Mouse (Mus musculus): ENCODE measurements at regions not wholly inside any gene's neighbourhood (a gene's known extent, or its start where the extent isn't known, plus 50 kb on each side); places are given as distances from the start of the nearest gene placed in this dataset.

DNA sequence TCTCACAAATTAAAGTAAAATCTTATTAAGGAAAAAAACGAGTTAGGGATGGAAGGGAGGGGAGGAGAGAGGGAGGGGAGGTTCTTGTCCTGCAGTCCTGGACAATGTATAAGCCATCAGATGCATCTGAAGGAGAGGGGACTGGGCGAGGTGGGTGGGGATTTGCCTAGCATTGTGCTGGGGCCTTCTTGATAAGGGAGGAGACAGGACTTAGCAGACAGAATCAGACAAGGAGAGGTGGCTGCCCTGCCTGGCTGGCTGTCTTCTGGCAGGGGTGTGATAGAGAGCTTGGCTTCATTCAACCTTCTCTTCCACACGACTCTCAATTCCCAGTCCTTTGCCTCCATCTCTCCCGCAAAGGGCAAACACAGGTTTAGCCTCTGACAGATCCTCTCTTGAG lies 318.9 kb downstream of the Gm49356 start:
- DNase-seq (ENCODE audit: low spot score in 2 of 2), result no peak

DNA sequence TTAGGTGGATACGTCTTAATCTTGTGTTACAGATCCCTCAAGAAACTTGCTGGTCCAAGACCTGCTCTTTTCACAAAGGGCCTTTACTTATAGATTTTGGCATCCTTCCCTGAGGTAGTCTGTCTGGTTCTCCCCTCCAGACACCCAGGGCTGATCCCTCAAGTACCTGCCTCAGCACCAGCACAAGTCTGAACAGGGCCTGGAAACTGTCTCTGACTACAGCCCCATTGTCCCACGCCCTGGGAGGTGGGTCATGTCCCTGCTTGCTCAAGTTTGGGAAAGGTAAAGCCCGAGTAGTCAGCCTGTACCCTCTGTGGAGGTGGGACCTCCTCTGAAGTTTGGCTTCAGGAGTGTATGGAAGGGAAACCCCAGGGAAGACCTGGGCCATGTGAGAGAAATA lies 323.3 kb downstream of the Gm49356 start:
- DNase-seq (ENCODE audit: low spot score in 2 of 2), result no peak

DNA sequence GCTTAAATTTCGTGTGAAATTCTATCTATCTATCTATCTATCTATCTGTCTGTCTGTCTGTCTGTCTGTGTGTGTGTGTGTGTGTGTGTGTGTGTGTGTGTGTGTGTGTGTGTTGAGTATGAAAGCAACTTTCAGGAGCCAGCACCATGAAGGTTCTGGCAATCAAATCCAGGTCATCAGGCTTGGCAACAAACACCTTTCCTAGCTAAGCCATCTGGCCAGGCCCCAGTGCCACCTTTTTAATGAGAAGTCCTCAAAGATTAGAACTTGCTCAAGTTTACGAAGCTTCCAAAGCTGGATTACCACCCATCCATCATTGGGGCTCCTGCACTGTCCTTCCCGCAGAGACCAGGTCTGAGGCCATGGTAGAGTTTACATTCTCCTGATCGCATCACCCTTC lies 325.0 kb downstream of the Gm49356 start:
- DNase-seq (ENCODE audit: low spot score in 2 of 2), result no peak

DNA sequence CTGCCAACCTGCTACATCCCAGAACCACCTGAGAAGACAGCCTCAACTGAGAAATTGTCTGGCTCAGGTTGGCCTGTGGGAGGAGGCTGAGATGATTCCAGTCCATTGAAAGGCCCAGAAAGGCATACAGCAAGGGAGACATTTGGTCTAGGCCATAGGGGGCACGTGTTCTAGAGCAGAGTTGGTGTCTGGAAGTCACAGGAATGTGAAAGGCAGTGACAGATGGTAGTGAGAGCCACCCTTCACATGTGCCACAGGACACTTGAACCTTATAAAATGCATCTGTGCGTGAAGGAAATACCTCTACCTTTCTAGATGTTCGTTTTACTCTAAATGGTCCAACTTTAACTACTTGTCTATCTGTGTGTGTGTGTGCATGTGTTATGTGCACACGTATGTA lies 326.1 kb downstream of the Gm49356 start:
- DNase-seq (ENCODE audit: low spot score in 2 of 2), result no peak

DNA sequence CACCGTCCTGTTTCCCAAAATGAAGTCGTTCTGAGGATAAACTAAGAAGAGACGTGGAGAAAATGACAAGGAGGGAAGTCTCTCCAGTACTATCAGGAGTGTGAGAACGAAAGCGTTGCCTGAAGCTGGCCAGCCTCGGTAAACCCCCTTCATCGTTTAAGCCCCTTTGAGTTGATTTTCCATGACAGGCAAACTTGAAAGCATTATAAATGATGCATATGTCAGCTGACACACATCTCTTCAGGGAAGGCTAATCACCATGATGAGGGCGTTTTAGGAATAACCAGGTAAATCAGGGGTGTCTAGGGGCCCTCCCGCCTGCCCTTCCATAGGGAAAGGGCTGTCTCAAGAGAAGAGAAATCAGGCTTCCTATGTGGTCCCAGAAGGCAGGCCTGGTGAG lies 328.4 kb downstream of the Gm49356 start:
- DNase-seq (ENCODE audit: low spot score in 2 of 2), result no peak

DNA sequence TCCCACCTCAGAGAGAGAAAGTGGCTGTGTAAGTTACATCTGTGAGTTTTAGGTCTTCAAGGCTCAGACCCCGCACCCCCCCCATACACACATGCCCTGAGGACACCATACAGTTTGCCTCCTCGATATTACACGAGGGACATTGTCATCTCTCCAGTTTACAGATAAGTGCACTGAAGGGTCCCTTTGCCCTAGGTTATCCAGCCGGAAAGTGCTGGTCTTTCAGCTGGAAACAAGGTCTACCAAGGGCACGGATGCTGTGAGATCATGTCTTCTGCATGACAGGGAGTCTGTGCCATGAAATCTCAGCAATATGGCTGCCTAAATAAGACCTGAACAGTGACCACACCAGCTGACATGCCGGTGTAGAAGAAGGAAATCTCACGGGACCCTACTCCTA lies 329.8 kb downstream of the Gm49356 start:
- DNase-seq (ENCODE audit: low spot score in 2 of 2), result no peak

DNA sequence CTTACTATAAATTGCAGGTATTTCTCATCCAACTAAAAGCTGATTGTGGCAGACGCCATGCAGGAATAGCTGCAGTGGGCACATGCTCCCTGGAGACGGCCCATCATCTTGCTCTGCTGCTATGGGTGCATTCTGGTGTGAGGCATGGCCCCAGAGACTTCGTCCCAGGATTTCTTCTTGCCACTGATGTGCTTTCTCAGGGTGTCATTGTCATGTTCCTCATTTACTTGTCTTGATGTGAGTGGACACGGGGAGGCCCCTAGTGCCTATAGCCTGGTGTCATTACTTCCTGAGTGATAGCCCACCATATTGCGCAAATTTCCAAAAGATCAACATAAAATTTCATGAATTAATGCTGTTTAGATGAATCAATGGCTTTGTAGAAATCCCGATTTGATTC lies 336.5 kb downstream of the Gm49356 start:
- DNase-seq (ENCODE audit: low spot score in 2 of 2), result no peak

DNA sequence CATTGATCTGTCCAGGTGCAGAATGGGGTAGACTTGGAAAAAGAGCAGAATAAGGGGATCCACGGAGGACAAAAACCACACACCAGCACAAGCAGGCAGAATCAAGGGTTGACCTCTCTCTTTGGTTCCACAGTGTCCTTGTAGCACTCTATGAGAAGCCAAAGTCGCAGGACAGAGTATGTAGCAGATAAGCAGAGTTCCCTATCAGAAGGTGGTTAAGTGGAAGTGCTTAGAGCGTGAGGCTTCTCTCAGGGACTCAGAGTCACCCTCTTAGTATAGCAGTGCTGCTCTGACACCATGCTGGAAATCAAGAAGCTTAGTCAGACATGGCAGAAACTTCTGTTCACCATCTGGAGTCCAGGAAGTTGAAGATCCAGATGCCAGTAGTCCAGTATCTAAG lies 338.2 kb downstream of the Gm49356 start:
- no peak for DNase-seq (ENCODE audit: low spot score in 2 of 2)

DNA sequence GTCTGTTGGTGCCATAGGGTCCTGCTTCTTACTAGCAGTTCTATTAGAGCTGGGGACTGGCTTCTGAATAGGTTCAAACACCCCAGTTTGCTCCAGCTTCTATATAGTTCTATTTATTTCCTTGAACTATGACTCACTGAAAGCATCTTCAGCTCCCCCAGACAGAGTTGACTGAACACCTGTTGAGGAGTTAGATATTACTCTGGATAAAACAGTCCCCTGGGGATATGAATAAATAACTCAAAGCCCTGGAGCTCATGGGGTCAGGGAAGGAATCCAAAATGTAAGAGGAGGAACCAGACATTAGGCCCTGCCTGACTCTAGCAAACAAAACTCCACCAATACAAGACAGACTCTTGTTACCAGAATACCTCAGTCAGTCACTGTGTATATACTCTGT lies 341.4 kb downstream of the Gm49356 start:
- DNase-seq (ENCODE audit: low spot score in 2 of 2), result no peak

DNA sequence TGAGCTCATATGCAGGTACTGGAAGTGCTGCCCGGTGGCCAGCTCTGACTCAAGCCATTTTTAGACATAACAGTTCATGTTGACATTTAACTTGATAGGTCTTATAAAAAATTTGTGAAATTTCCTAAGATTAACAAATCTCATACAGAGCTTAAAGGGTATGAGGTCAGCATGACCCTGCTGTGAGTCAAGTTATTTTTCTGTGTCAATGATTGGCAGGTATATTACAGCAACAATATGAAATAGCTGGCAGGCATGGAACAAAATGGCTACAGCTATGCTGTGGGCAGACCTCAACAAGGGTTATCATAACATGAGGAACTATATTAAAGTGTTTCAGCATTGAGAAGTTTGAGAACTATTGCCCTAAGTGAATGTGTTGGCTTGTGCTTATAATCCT lies 342.6 kb downstream of the Gm49356 start:
- no peak for DNase-seq (ENCODE audit: low spot score in 2 of 2)

DNA sequence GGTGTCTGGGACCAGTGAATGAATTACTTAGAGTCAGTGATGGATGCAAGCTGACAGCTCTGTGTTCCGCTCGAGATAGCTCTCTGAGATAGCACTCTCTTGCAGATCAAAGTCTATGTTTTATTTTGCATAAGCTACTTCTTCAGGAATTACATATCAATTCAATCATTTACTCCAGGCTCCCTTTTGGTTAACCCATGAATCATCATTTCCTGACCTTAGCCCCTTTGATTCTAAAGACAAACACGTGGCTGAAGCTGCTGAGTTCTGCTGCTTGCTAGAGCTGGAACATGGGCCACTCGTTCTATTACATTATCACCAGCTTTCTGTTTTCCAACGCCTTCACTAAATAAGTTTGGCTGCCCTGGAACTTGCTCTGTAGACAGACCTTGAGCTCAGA lies 343.2 kb downstream of the Gm49356 start:
- DNase-seq (ENCODE audit: low spot score in 2 of 2), result no peak

DNA sequence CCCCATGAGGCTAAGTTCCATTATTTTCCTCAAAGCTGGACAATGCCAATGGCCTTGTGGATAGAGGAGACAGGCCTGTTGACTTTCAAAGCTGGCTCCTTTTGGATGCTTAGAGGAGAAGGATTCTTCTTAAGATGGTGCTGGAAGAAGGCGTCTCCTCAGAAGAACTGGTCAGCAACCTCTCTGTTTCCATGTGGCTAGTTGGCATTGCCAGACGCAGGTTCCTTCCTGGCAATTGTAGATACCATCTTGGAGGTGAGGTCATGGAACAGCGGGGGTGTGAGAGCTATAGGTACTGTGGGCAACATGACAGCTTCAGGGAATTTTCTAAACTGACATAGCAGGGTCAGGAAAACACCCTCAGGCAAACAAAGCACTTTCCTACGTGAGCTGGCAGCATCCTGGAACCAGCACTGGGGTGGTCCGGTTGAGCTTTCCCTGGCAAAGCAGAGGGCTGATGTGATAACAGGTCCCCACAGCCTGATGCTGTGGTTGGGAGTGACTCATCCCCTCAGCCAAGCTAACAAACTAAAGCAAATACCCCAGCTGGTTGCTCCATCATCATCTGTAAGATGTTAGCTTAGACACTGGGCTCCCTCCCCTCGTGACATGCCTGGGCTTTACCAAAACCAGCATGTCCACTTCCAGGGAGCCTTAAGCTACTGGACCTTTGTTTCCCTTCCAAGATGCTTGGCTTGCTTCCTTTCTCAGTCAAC lies 348.5 kb downstream of the Gm49356 start:
- no peak for DNase-seq (ENCODE audit: low spot score in 2 of 2)

DNA sequence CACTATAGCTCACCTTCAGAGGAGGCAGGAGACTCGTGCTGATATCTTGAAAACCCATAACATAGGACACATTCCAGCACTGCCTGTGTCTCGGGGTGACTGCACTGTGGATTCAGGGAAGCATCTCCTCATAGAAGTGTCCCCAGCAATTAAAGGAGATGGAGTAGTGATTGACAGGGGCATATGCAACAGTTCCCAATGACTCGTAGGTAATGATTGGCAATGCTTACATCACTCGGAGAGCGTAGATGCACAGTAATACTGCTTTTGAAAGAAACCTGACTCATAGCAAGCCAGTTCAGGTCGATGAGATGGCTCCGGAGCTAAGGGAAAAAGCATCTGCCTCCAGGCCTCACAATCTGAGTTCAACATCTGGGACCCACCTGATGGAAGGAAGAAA lies 352.7 kb downstream of the Gm49356 start:
- DNase-seq (ENCODE audit: low spot score in 2 of 2), result no peak

DNA sequence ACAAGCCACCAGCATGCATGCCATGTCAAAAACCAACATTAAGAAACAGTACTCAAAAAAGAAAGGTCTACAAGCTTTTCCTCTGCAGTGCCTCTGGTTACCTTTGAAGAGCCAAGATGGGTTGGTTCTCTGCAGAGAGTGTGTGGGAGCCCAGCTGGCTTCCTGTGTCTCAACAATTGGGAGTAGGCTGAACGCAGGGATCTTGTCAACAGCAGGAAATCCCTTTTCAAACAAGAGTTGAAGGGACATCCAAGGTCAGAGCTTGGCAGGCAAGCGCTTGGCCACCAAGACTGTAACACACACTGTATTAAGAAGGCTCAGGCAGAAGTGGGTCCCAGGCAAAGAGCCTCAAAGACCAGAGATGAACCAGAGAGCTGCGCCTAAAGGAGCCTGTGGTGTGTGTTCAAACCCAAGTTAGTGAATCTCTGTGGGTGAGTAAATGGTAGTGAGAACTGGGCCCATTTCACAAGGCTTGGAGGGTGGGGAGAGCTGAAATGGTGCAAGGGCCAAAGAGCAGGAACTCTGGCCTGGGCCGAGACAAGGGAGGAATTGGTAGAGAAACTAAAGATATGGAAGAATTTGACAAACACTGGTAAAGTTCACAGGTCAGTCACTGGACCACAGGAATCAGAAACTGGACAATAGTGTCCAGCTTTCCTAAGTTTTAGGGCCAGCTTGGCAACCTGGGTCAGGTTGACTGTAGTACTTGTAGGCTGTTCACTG lies 357.0 kb downstream of the Gm49356 start:
- peak; percentile 40 to 50 for DNase-seq (ENCODE audit: low spot score in 2 of 2)

DNA sequence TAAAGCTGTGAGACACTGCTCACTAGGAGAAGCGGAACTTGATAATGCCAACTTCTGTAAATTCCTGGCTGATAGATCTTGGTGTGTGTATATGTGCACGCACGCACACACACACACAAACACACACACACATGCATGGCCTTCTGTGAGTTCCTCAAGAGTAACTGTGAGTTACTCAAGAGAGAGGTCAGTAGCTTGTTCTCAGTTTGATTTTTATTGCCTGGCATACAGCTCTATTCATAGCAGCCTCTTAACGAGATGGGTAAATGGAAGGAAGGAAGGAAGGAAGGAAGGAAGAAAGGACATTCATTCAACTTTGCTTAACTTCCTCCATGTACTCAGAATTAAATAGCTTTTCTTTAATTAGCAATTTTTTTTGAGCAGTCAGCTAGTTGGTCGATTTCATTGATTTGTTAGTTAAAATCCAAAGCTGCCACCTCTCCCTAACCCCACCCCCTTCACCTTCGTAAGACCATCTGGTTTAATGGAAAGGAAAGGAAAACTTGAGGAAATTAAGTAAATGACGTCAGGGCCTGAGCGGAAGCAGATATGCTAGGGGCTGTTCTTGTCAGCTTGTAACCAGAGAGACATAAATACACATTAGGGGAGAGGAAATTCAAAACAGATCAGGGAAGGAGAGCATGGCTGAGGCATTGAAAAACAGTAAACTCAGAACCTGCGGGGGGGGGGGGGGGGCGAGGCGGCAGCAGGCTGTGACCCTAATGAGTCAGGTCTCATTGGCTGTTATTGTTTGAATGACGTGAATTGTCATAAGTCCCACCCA lies 359.6 kb downstream of the Gm49356 start:
- no peak for DNase-seq (ENCODE audit: low spot score in 2 of 2)

DNA sequence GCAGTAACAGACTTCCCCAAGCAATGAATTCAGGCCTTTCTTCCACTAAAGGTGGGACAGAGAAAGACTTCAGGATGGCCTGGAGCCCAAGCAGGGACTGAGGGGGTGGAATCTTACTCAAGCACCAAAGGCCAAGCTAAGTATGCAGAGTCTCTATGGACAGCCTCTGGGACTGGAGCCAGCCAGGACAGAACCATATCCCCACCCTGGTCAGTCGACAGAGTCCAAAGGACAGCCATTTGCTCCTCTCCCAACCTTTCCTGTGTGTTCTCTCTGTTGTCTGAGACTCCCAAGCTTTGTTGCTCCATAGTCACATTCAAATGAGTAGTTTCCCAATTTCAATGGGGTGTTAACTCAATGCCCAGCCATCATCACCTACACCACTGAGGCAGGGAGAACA lies 372.3 kb downstream of the Gm49356 start:
- DNase-seq (ENCODE audit: low spot score in 2 of 2), result no peak

DNA sequence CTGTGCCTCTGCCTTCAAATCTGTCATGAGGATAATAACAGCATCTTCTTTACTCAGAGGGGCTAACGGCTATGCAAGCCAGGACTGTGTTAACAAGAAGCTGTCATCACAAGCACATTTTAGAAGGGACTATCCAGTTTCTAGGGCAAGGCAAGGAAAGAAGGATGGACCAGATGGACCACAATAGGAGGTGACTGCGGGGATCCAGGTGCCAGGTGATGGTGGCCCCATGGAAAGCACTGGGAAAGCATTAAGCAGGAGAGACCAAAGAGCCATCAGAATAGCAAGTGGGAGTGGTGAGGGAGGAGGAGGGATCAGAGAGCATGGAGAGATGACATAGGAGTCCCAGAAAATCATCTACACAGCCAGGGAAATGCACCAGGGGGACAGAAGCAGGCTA lies 373.3 kb downstream of the Gm49356 start:
- no peak for DNase-seq (ENCODE audit: low spot score in 2 of 2)

DNA sequence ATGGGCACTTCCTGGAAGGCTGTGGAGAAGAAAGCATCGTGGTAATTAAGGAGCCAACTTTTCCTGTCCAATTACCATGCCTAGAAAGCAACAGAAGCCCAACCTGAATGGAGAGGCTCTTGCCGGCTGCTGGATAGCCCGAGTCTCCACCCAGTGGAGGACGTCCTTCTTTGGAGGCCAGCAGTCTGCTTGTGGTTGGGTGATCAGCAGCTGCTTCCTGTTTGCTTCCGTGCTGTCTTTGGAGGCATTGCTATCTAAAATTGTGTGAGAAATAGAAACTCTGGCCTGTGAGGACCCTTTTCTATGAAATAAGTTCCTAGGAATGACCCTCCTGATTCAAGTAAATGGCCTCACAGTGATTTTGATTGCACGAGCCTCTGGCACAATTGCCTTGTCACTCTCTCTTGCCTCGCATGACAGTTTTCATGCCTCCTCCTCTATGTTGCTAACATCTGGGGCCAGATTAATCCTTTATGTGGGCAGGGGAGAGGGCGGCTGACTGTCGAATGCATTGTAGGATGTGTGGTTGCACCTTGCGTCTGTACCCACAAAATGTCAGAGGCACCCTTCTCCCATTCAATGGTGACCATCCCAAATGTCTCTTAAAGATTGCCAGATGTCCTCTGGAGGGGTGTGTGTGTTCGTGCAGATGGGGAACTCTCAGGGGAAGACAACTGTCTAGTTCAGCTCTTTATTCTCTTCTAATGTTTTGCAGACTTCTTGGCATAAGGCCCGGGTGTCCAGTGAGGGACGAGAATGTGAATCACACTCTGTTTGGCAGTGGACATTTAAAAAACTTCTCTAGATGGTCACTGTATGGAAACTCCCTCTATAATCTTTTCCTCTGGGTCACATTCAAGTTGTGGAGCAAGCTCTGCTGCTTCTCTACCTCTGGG lies 374.6 kb downstream of the Gm49356 start:
- DNase-seq (ENCODE audit: low spot score in 2 of 2), result peak; percentile 57 to 60

Data from thymus, postnatal 10 days (tissue).